Mouse (Mus musculus) retina, postnatal 1 day (tissue): ENCODE data around the gene Safb.
"Not testable (repeated sequence)": the region's sequence is repeated elsewhere in the genome, so short reads cannot be mapped to it uniquely, and the experiment has no call there.

Experiments
- DNase-seq: peaks from one replicate; pipeline ENCODE4 v3.0.0-alpha.2; 2012

Safb gene

GRCm38 (mm10) chr17:56611861-56612564 lies 27.4 kb downstream of the Safb start:
- DNase-seq: peak; percentile 63

GRCm38 (mm10) chr17:56612565-56612939 lies 27.9 kb downstream of the Safb start:
- not testable (repeated sequence) for DNase-seq

- peak; percentile 96 for DNase-seq
Measured at GRCm38 (mm10) chr17:56613236-56613844, 28.7 kb downstream of the Safb start, which contains the start of gene Rpl36. Gene Rpl36 (plus strand): TSS chr17:56613416.

GRCm38 (mm10) chr17:56613893-56614292 lies 29.3 kb downstream of the Safb start:
- peak; percentile 24 for DNase-seq

GRCm38 (mm10) chr17:56614391-56615135 lies 29.9 kb downstream of the Safb start:
- no peak for DNase-seq

- no peak for DNase-seq
Measured at GRCm38 (mm10) chr17:56615136-56615784, 30.6 kb downstream of the Safb start.

GRCm38 (mm10) chr17:56615792-56616191 lies 31.2 kb downstream of the Safb start:
- no peak for DNase-seq

GRCm38 (mm10) chr17:56616725-56617124 lies 32.1 kb downstream of the Safb start:
- no peak for DNase-seq

GRCm38 (mm10) chr17:56617628-56618027 lies 33.0 kb downstream of the Safb start:
- DNase-seq: no peak

GRCm38 (mm10) chr17:56625495-56625894 lies 40.9 kb downstream of the Safb start:
- no peak for DNase-seq

- DNase-seq: no peak
Measured at GRCm38 (mm10) chr17:56626260-56626659, 41.6 kb downstream of the Safb start.

GRCm38 (mm10) chr17:56626754-56627470 lies 42.3 kb downstream of the Safb start, which contains the start of gene Lonp1:
Gene Lonp1 (minus strand): TSS chr17:56626887.
- peak; percentile 98 for DNase-seq

GRCm38 (mm10) chr17:56627530-56628277 lies 43.1 kb downstream of the Safb start, which contains the start of gene Catsperd:
Gene Catsperd (plus strand): TSS chr17:56628143.
- DNase-seq: peak; percentile 51

- DNase-seq: not testable (repeated sequence)
Measured at GRCm38 (mm10) chr17:56629800-56630781, 45.5 kb downstream of the Safb start.

GRCm38 (mm10) chr17:56631807-56632206 lies 47.2 kb downstream of the Safb start:
- no peak for DNase-seq

GRCm38 (mm10) chr17:56634023-56634422 lies 49.4 kb downstream of the Safb start:
- DNase-seq: no peak

GRCm38 (mm10) chr17:56643237-56643636 lies 58.6 kb downstream of the Safb start:
- DNase-seq: no peak

GRCm38 (mm10) chr17:56647546-56647945 lies 62.9 kb downstream of the Safb start:
- no peak for DNase-seq

GRCm38 (mm10) chr17:56651801-56652200 lies 67.2 kb downstream of the Safb start:
- DNase-seq: peak; percentile 39

- DNase-seq: no peak
Measured at GRCm38 (mm10) chr17:56654771-56655170, 70.1 kb downstream of the Safb start.
